Mouse (Mus musculus) adrenal gland, postnatal 14 days (tissue): ENCODE results near the gene Fez1. TPM values are rescaled to one million over a fixed set of nuclear protein-coding genes. Genes with fewer than 3 reads are reported as not detected.

Source experiments
- DNase-seq: peaks from one replicate; pipeline ENCODE4 v3.0.0; 2021; ENCODE audit warnings: mixed read lengths
- long read RNA-seq, 2 experiments: library from polyadenylated mRNA; stranded (forward); transcript quantifications; one replicate each; pipeline ENCODE4 v2.0.0; 2021
- total RNA-seq: library from RNA; stranded (reverse); gene quantifications from 2 replicates; pipeline ENCODE4 v1.2.3, GENCODE M21; 2021

Fez1 gene
- 4.9 and 11.2 TPM in 2 replicates for total RNA-seq
- long read RNA-seq, experiment 1, transcript Fez1-201 (10 exons, 1,794 nt), result major isoform, 18 of 20 reads
- long read RNA-seq, experiment 1, partial matches to known transcripts, result 1 of 20 reads
- long read RNA-seq, experiment 1, other reads (novel, unspliced or antisense), result 1 of 20 reads
- long read RNA-seq, experiment 2, transcript Fez1-201 (10 exons, 1,794 nt), result major isoform, 10 of 13 reads
- long read RNA-seq, experiment 2, partial matches to known transcripts, result 0 of 13 reads
- long read RNA-seq, experiment 2, other reads (novel, unspliced or antisense), result 3 of 13 reads

DNA sequence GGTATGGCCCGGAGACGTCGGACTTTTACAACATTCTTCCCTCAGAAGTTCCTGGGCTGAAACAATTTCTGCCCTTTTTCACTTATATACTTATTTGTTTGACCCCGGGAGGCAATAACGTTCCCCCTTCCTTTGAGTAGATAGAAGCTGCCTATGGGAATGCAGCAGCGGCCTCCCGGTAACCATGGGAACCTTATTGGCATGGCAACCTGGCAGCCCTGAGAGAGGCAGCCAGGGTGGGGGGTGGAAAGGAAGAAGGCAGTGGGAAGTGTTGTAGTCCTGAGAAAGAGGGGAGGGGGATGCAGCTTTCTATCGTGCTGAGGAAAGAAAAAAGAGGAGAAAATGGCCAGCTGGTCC is at the start of gene Fez1:
Gene Fez1, plus strand, starts transcription at position 221 of the 357 bp plus-strand sequence.
- peak; percentile 49 for DNase-seq

- peak; percentile 21 for DNase-seq
Observed at GRCm38 (mm10) chr9:36783921-36784320, 37.7 kb upstream of the Fez1 start.

DNA sequence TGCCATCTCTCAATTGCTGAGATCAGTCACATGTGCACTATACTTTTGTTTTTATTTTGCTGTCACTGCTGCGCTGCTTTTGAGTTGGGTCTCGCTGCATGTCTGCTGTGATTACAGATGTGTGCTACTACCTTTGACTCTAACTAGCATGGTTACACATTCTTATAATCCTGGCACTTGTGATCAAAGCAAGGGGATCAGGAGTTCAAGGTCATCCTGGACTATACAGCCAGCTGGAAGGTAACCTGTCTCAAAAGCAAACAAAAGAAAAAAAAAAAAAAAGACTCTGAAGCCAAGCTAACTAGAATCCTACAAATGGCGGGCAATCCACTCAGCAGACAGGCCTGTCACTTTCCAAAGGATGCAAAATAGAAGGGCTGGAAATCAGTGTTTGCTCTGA is 29.5 kb upstream of the Fez1 start:
- no peak for DNase-seq

- no peak for DNase-seq
Observed at GRCm38 (mm10) chr9:36794487-36794886, 27.2 kb upstream of the Fez1 start.

GRCm38 (mm10) chr9:36795556-36795955 is 26.1 kb upstream of the Fez1 start:
- DNase-seq, result peak; percentile 25

DNA sequence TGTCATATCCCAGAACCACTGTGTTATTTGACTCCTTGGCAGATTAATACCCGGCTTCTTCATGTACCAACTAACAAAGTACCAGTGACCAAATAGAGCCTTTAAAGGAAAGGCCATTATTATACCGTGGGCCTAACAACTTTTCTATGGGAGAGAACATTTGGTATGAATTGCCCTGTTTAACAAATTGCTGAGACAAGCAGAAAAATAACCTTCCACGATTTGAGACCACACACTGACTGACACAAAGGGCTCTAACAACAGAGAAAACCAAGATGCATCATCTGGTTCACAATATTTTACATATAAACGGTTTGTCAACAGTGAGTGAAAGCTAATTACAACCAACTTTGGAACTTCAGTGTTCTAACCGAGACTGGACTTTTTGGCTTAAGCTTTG is 25.4 kb upstream of the Fez1 start:
- no peak for DNase-seq

GRCm38 (mm10) chr9:36796781-36797555 is 24.7 kb upstream of the Fez1 start, which contains the start of gene Ei24:
TSS of gene Ei24 (minus strand) at chr9:36797393.
- DNase-seq, result peak; percentile 98

DNA sequence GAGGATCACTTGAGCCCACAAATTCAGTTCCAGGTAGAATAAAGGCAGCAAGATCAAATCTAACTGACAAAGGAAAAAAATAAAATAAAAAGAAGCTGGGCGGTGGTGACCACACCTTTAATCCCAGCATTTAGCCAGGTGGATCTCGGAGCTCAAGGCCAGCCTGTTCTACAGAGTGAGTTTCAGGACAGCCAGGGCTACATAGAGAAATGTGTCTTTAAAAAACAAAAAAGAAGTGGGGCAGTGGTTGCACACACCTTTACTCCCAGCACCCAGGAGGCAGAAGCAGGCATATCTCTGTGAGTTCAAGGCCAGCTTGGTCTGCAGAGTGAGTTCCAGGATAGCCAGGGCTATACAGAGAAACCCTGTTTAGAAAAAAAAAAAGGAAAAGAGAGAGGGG is 19.7 kb upstream of the Fez1 start:
- no peak for DNase-seq

DNA sequence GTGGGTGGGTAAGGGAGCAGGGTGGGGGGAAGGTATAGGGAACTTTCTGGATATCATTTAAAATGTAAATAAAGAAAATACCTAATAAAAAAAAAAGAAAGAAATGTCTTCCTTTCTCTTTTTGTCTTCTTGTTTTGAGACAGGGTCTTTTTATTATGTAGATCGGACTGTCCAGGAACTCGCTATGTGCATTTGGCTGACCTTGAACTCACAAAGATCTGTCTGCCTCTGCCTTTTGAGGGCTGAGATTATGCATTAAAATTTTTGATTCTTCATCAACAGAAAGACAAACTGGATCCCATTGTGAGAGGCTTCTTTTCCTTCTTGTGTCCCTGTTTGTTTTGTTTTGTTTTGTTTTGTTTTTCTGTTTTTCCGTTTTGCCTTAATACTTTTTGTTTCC is 18.7 kb upstream of the Fez1 start:
- no peak for DNase-seq

DNA sequence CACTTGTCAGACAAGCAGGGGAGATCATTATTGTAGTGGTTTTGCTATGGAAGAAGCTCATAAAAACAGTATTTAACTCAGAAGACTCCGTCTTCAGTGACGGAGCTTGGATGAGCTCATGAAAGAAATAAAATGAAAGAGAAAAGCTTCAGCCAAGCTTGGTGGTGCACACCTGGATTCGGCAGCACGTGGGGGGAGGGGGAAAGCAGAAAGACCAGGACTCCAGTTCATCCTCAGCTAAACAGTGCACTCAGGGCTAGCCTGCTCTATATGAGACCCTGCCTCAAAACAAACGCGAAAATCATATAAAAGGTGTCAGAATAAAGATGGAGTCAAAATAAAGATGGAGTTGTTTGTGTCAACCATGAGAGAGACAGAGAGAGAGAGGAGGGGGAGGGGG is 18.3 kb upstream of the Fez1 start:
- DNase-seq, result no peak

- no peak for DNase-seq
Observed at GRCm38 (mm10) chr9:36803926-36804325, 17.7 kb upstream of the Fez1 start.

GRCm38 (mm10) chr9:36805256-36805975 is 16.2 kb upstream of the Fez1 start:
- no peak for DNase-seq

GRCm38 (mm10) chr9:36808126-36808785 is 13.4 kb upstream of the Fez1 start:
- no peak for DNase-seq

DNA sequence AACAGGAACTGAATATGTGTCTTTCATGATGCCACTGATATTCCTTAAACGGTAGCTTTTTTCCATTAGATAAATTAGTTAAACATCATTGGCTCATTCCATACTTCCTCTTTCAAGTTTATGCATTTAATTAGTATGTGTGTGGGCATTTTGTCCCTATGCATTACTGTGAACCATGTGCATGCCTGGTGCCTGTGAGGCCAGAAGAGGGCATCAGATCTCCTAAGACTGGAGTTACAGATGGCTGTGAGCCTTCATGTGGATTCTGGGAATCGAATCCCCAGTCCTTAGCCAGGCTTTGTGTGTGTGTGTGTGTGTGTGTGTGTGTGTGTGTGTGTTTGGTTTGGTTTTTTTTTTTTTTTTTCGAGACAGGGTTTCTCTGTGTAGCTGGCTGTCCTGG is 7.2 kb upstream of the Fez1 start:
- DNase-seq, result no peak

DNA sequence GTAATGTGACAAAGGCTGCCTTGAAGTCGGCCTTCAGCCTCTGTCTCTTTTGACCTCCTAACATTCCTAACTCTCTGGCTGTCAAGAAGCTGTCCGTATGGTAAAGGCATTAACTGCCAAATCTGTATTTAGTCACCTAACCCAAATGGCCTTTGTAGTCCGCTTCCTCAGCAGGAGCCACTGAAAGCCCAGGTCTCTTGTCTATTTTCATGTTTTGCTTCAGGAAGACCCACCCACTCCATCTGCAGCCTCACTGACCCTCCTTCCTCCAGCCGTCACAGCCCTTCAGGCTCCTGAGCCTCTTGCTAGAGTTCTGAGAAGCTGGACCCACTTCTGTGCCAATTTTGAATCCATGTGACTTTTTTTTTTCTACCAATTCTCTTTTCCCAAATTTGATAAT is 2.8 kb upstream of the Fez1 start:
- DNase-seq, result no peak

- no peak for DNase-seq
Observed at GRCm38 (mm10) chr9:36820969-36821643, 558 bp upstream of the Fez1 start.

DNA sequence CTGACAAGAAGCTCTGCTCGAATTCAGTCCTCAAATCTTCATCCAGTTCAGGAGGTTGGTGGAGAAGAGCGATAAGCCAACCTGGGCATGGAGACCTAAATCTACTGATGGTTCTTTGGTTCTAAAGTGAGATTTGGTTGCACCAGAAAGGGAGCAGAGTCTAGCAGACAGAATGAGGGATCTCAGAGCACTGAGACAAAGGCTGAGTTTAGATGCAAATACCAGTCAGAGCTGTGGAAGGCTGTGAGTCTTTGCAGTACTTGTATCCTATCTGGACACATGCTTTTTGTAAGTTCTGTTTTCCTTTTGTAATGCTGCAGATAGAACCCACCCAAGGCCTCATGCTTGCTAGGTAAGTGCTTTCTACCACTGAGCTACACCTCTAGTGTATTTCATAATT is 360 bp downstream of the Fez1 start:
- DNase-seq, result no peak

- DNase-seq, result no peak
Observed at GRCm38 (mm10) chr9:36826612-36827363, 5.1 kb downstream of the Fez1 start.

DNA sequence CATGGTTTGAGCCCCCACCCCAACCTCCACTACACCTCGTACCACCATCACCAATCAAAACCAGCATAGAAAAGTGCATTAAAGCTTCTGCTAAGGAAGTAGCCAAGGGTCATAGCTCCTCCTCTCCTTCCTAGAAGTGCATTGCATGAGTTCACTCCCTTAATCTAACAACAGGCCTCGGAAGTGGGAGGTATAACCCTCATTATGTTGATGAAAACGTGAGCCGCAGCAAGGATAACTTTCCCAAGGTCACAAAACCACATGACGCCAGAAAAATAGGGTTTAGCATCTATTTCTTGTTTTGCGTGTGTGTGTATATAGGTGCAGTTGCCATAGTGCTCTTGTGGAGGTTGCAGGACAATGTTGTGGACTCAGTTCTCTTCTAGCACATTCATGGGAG is 9.7 kb downstream of the Fez1 start:
- no peak for DNase-seq

DNA sequence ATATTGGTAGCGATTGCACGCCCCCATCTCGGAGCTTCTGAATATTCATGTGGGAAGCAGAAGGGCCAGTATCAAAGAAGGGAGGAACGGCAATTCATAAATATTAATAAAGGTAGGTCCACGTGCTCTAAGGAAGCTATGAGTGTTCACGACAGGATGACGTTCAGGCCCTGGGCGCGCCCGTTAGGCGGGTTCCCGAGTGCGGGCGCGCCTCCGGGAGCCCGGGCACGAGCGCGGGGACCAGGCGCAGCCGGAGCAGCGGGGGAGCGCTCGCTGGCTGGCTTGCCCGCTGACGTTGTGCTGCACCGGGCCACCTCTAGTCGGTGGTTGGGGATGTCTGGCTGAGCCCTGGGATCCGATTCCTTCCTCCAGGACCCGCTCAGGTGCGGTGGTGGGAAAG is 10.9 kb downstream of the Fez1 start:
- peak; percentile 87 for DNase-seq
